Mouse (Mus musculus) thymus, adult 2 months (tissue): ENCODE data around the gene Uqcrh. TPM values are rescaled to one million over a fixed set of nuclear protein-coding genes. Genes with fewer than 3 reads are reported as not detected.
A peak's percentile ranks its signal among the peaks of the same experiment; 100 is the strongest.

Source experiments
- DNase-seq: peaks from one replicate; pipeline ENCODE4 v3.0.0; 2021
- H3K27ac ChIP-seq: fragments of 200-500 bp; 2 replicates; pipeline ENCODE4 v1.5.1; 2012; ENCODE audit warnings: low read length, control low read depth; ENCODE audit not compliant: control insufficient read depth, insufficient read depth
- H3K27me3 ChIP-seq: fragments of 200-500 bp; 2 replicates; pipeline ENCODE4 v1.6.1; 2012; ENCODE audit warnings: mild to moderate bottlenecking, low read length, moderate library complexity, mixed read lengths; ENCODE audit not compliant: control insufficient read depth, insufficient read depth
- H3K36me3 ChIP-seq: fragments of 200-500 bp; 2 replicates; pipeline ENCODE4 v1.6.1; 2012; ENCODE audit warnings: mild to moderate bottlenecking, low read length, moderate library complexity; ENCODE audit not compliant: control insufficient read depth, insufficient read depth
- H3K4me1 ChIP-seq: fragments of 200-500 bp; replicated peaks from 2 replicates; pipeline ENCODE4 v1.6.1; 2012; ENCODE audit warnings: low read length; ENCODE audit not compliant: control insufficient read depth, insufficient read depth
- H3K4me3 ChIP-seq: fragments of 200-500 bp; 2 replicates; pipeline ENCODE4 v1.5.1; 2012; ENCODE audit warnings: mild to moderate bottlenecking, low read length, control low read depth, moderate library complexity; ENCODE audit not compliant: control insufficient read depth, insufficient read depth
- CTCF ChIP-seq: fragments of 200-500 bp; IDR thresholded peaks from 2 replicates; pipeline ENCODE4 v1.5.1; 2012; ENCODE audit warnings: mild to moderate bottlenecking, control low read depth, low read length, moderate library complexity, borderline replicate concordance; ENCODE audit not compliant: control insufficient read depth, poor library complexity, insufficient read depth; ENCODE audit errors: extremely low read depth
- POLR2A ChIP-seq: fragments of 200-500 bp; IDR thresholded peaks from 2 replicates; pipeline ENCODE4 v1.6.1; 2012; ENCODE audit warnings: mild to moderate bottlenecking, low read length, control low read depth, moderate library complexity; ENCODE audit not compliant: control insufficient read depth, poor library complexity, insufficient read depth; ENCODE audit errors: extremely low read depth
- WGBS: fragments of 180-500 bp; shearing (Covaris S2); methylation state at CpG from one replicate; pipeline ENCODE4 v1.1.7; 2018; 5-methylcytosine and 5-hydroxymethylcytosine counted together
- polyA plus RNA-seq: library from polyadenylated mRNA; depleted of rRNA; stranded (reverse); fragments of >200 nt; gene quantifications from 2 replicates; pipeline ENCODE4 v1.2.3, GENCODE M21; 2012

Uqcrh gene
- polyA plus RNA-seq, 1 experiment = 213 TPM

GRCm38 (mm10) chr4:116053399-116053961 lies 21.4 kb downstream of the Uqcrh start, which contains the start of gene Nsun4:
Nsun4 (minus strand) TSS chr4:116053876.
- peak within 1 kb of the TSS; percentile 87 for H3K4me3 ChIP-seq
- no peaks in the 10 kb centered on the region for H3K36me3 ChIP-seq
- DNase-seq = peak; percentile 92
- under 1% methylated on average over 35 of the region's 35 CpGs for WGBS
- no peaks in the 10 kb centered on the region for H3K27me3 ChIP-seq
- TF ChIP-seq POLR2A = peak; percentile 29
- TF ChIP-seq CTCF = peak; percentile 43; the same call in 1 of the 2 replicates
- peak within 1 kb of the TSS; percentile 96 for H3K27ac ChIP-seq
- peaks cover 11% of the 10 kb centered on the region for H3K4me1 ChIP-seq

- H3K36me3 ChIP-seq = peaks cover 3% of the 10 kb centered on the region
- 13% methylated on average over 22 of the region's 22 CpGs for WGBS
- peak; percentile 73 for DNase-seq
- no peak for TF ChIP-seq POLR2A
- TF ChIP-seq CTCF = no peak
- peak overlapping the region; percentile 87 for H3K4me3 ChIP-seq
- H3K4me1 ChIP-seq = peaks cover 11% of the 10 kb centered on the region
- H3K27ac ChIP-seq = peak overlapping the region; percentile 96
- H3K27me3 ChIP-seq = no peaks in the 10 kb centered on the region
Measured at GRCm38 (mm10) chr4:116052526-116053293, 22.2 kb downstream of the Uqcrh start.

DNA sequence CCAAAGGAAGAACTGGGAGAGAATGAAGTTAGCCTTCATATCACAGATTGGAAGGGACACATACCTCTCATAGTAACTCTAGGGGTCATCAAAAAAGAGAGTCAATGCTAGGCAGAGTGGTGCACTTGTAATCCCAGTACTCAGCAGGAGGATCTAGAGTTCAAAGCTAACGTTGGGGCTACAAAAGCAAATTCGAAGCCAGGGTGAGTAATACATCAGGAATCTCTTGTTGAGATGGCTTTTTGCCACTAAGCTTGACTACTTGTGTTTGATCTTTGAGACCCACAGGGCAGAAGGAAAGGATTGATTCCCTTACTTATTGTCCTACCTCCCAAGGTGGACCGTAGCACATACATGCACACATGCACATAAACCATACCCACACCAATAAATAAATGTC lies 25.7 kb downstream of the Uqcrh start:
- no peak for DNase-seq
- H3K4me3 ChIP-seq = no peak overlapping the region
- no peaks in the 10 kb centered on the region for H3K27me3 ChIP-seq
- 93% methylated on average over 3 of the region's 3 CpGs for WGBS
- peaks cover 10% of the 10 kb centered on the region for H3K36me3 ChIP-seq
- TF ChIP-seq POLR2A = no peak
- TF ChIP-seq CTCF = no peak
- no peak overlapping the region for H3K27ac ChIP-seq
- peaks cover 11% of the 10 kb centered on the region for H3K4me1 ChIP-seq

DNA sequence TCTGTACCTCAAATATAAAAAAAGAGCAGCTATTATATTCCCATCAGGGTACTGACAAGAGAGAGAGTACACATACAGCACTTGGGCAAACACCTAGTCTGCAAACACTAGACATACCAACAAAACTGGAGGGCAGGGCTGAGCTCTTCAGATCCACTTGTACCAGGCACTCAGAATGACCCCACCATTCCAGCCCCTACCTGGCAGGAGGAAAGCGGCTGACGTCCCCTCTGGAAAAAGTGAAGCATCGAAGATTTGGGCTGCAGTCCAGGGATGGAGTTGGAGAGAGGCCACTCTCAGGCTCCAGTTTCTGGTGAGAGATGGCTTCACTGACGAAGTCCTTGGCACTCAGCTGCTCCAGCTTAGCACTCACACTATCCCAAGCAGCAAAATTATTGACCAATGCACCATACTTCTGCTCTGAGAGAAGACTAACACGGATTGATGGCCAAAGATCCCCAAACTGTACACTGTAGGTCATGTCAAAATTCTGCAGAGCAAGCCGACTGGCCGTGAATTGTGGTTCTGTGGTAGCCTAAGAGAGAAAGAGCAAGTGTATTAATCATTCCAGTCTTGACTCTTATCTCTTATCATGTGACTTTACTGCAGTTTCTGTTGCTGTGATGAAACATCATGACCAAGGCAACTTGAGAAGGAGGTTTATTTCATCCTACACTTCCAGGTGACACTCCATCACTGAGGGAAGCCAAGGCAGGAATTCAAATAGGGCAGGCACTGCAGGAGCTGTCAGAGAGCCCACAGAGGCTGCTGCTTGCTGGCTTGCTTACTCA lies 26.5 kb downstream of the Uqcrh start:
- peaks cover 11% of the 10 kb centered on the region for H3K4me1 ChIP-seq
- no peak overlapping the region for H3K4me3 ChIP-seq
- no peak overlapping the region for H3K27ac ChIP-seq
- no peak for DNase-seq
- no peak for TF ChIP-seq POLR2A
- no peak for TF ChIP-seq CTCF
- H3K36me3 ChIP-seq = peaks cover 13% of the 10 kb centered on the region
- H3K27me3 ChIP-seq = no peaks in the 10 kb centered on the region
- WGBS = 91% methylated on average over 7 of the region's 7 CpGs

- DNase-seq = no peak
- WGBS = 97% methylated on average over 1 of the region's 1 CpGs
- Histone ChIP-seq H3K4me3 (no peak overlapping the region), H3K4me1 (peaks cover 8% of the 10 kb centered on the region), H3K27ac (no peak overlapping the region), H3K27me3 (no peaks in the 10 kb centered on the region), H3K36me3 (peaks cover 16% of the 10 kb centered on the region)
- TF ChIP-seq POLR2A = no peak
- no peak for TF ChIP-seq CTCF
Measured at GRCm38 (mm10) chr4:116047681-116048080, 27.2 kb downstream of the Uqcrh start.

DNA sequence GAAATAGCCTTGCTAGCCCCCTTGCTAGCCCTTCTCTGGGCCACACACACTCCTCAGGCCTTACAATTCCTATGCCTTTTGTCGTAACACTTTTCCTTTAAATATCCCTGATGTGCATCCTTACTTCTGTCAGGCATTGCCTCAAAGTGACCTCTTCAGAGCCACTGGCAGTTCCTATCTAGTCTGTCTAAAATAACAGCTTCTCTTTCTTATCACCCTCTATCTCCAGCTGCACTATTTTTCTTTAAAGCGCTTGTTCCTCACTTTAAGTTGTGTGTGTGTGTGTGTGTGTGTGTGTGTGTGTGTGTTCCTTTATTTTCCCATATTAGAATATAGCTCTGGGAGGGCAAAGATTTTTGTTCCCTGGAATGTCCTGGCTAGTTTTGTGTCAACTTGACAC lies 28.3 kb downstream of the Uqcrh start:
- WGBS = 93% methylated on average over 2 of the region's 2 CpGs

More for the DNA sequence above, 28.3 kb downstream of the Uqcrh start:
- TF ChIP-seq CTCF (no peak), POLR2A (no peak)
- Histone ChIP-seq H3K4me1 (no peaks in the 10 kb centered on the region), H3K27ac (no peak overlapping the region), H3K36me3 (peaks cover 16% of the 10 kb centered on the region), H3K4me3 (no peak overlapping the region), H3K27me3 (no peaks in the 10 kb centered on the region)
- no peak for DNase-seq
